Mouse (Mus musculus) lung, postnatal 0 days (tissue): Measurements from ENCODE around the gene Acer2.

ENCODE experiments used
- CTCF ChIP-seq: IDR thresholded peaks from 2 replicates; pipeline ENCODE4 v1.5.1; 2016; ENCODE audit warnings: antibody characterized with exemption, mild to moderate bottlenecking
- EP300 ChIP-seq: IDR thresholded peaks from 2 replicates; pipeline ENCODE4 v1.6.1; 2016; ENCODE audit warnings: antibody characterized with exemption, mild to moderate bottlenecking, control low read depth

DNA sequence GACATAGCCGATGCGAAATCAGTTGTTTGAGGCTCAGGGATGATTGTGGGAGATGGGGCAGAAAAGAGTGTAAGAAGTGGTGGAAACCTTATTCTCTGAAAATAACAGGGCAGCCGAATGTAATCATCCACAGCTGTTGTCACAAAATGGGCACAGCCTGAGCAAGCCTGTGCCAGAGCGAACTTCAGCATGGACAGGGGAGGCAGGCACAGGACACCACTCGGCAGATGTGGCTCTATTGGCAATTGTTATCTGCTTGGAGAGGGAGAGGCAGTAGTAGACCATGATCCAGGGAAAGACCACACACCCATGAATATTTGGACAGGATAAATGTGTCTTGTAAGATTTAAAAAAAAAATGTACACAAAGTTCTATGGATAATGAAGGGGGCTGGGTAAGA, 103.1 kb downstream of the Acer2 start:
- TF ChIP-seq CTCF = no peak
- no peak for TF ChIP-seq EP300
